Mouse (Mus musculus): ENCODE data around the gene Ctsz. TPM values are rescaled to one million over a fixed set of nuclear protein-coding genes. Genes with fewer than 3 reads are reported as not detected.

The Ctsz gene
- polyA plus RNA-seq, 1 experiment, result 59.2 TPM

DNA sequence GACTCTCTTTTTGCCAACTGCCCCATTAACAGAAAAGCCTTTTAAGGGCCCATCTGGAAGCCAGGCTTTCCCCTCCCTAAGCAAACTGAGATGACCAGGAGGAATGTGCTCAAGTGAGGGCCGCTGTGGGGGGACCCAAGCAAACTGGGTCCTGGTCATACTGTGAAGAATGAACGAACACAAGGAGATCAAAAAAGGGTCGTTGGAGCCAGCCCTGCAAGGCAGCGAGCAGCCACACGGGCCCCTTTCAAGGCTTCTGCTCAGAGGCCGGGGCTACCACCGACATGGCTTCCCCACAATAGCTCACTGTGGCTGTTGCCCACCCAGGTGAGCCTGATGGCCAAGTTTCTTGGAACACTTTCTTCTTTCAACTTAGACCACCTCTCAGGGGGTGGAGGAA lies 7.7 kb upstream of the Ctsz start:
- H3K9ac ChIP-seq (ENCODE audit: low read depth, poor library complexity, severe bottlenecking), result no peak overlapping the region
- H3K27ac ChIP-seq (ENCODE audit: insufficient read depth, low read length), result no peak overlapping the region
- TF ChIP-seq CTCF (IDR thresholded peaks at IDR 0.05; ENCODE audit: low read depth, low read length) (no peak), EP300 (IDR thresholded peaks at IDR 0.05; ENCODE audit: insufficient read depth, low read depth, low read length) (no peak), POLR2A (IDR thresholded peaks at IDR 0.05; ENCODE audit: insufficient read depth, low read length) (no peak)
- no peaks in the 10 kb centered on the region for H3K4me1 ChIP-seq (ENCODE audit: control insufficient read depth, insufficient read depth, low read length)
- H3K9me3 ChIP-seq (replicated peaks; ENCODE audit: control insufficient read depth, insufficient read depth, low read length, poor library complexity, severe bottlenecking), result no peaks in the 10 kb centered on the region
- no peaks in the 10 kb centered on the region for H3K27me3 ChIP-seq (ENCODE audit: control insufficient read depth, insufficient read depth, low read length, poor library complexity, severe bottlenecking)
- H3K36me3 ChIP-seq (ENCODE audit: control insufficient read depth, insufficient read depth, low read length, poor library complexity, severe bottlenecking), result no peaks in the 10 kb centered on the region
- no peak overlapping the region for H3K4me3 ChIP-seq (ENCODE audit: low read depth, low read length)

- no peak for TF ChIP-seq EP300 (IDR thresholded peaks at IDR 0.05; ENCODE audit: insufficient read depth, low read depth, low read length)
- no peaks in the 10 kb centered on the region for H3K36me3 ChIP-seq (ENCODE audit: control insufficient read depth, insufficient read depth, low read length, poor library complexity, severe bottlenecking)
Measured at GRCm38 (mm10) chr2:174445018-174445417, 6.2 kb upstream of the Ctsz start.

DNA sequence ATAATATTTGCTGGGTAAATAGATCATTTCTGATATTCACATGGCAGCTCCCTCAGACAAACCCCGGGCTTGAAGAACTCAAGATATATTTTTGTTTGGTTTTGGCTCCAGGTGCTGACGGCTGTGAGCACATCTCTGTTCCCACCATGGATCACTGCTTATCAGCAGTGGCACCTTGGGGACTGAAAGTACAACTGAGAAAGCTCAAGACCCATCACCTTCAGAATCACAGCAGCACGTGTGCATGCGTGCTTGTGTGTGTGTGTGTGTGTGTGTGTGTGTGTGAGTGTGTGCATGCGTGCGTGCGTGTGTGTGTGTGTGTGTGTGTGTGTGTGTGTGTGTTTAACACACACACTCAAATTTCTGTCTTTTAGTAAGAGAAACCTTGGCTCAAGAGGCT lies 5.5 kb upstream of the Ctsz start:
- Histone ChIP-seq H3K9ac (ENCODE audit: low read depth, poor library complexity, severe bottlenecking) (no peak overlapping the region), H3K27me3 (ENCODE audit: control insufficient read depth, insufficient read depth, low read length, poor library complexity, severe bottlenecking) (no peaks in the 10 kb centered on the region), H3K4me1 (ENCODE audit: control insufficient read depth, insufficient read depth, low read length) (no peaks in the 10 kb centered on the region), H3K9me3 (replicated peaks; ENCODE audit: control insufficient read depth, insufficient read depth, low read length, poor library complexity, severe bottlenecking) (no peaks in the 10 kb centered on the region), H3K27ac (ENCODE audit: insufficient read depth, low read length) (no peak overlapping the region), H3K4me3 (ENCODE audit: low read depth, low read length) (no peak overlapping the region), H3K36me3 (ENCODE audit: control insufficient read depth, insufficient read depth, low read length, poor library complexity, severe bottlenecking) (no peaks in the 10 kb centered on the region)
- TF ChIP-seq CTCF (IDR thresholded peaks at IDR 0.05; ENCODE audit: low read depth, low read length) (no peak), EP300 (IDR thresholded peaks at IDR 0.05; ENCODE audit: insufficient read depth, low read depth, low read length) (no peak), POLR2A (IDR thresholded peaks at IDR 0.05; ENCODE audit: insufficient read depth, low read length) (no peak)

More at GRCm38 (mm10) chr2:174445018-174445417, 6.2 kb upstream of the Ctsz start:
- Histone ChIP-seq H3K27me3 (ENCODE audit: control insufficient read depth, insufficient read depth, low read length, poor library complexity, severe bottlenecking) (no peaks in the 10 kb centered on the region), H3K9ac (ENCODE audit: low read depth, poor library complexity, severe bottlenecking) (no peak overlapping the region), H3K27ac (ENCODE audit: insufficient read depth, low read length) (no peak overlapping the region), H3K4me3 (ENCODE audit: low read depth, low read length) (no peak overlapping the region), H3K4me1 (ENCODE audit: control insufficient read depth, insufficient read depth, low read length) (no peaks in the 10 kb centered on the region), H3K9me3 (replicated peaks; ENCODE audit: control insufficient read depth, insufficient read depth, low read length, poor library complexity, severe bottlenecking) (no peaks in the 10 kb centered on the region)

DNA sequence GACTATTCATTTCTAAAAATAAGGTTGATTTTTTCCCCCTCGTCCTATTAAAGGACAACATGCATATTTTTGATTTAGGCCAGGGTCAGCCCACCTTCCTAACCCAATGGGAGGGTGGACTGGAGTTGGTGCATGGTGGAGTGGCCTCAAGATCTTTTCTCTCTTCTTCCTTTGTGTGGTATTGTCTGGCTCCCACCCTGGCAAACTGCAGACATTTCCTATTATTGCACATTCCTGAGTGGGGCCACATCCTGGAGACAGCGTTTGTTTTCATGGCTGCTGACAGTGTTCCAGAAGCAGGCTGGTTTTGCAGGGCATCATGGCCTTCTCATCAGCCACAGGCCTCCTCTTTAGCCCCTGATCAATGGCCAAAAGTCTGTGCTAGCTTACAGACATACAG lies 4.2 kb upstream of the Ctsz start:
- Histone ChIP-seq H3K9ac (ENCODE audit: low read depth, poor library complexity, severe bottlenecking) (no peak overlapping the region), H3K27ac (ENCODE audit: insufficient read depth, low read length) (no peak overlapping the region), H3K27me3 (ENCODE audit: control insufficient read depth, insufficient read depth, low read length, poor library complexity, severe bottlenecking) (no peaks in the 10 kb centered on the region), H3K36me3 (ENCODE audit: control insufficient read depth, insufficient read depth, low read length, poor library complexity, severe bottlenecking) (no peaks in the 10 kb centered on the region), H3K9me3 (replicated peaks; ENCODE audit: control insufficient read depth, insufficient read depth, low read length, poor library complexity, severe bottlenecking) (no peaks in the 10 kb centered on the region), H3K4me1 (ENCODE audit: control insufficient read depth, insufficient read depth, low read length) (no peaks in the 10 kb centered on the region), H3K4me3 (ENCODE audit: low read depth, low read length) (no peak overlapping the region)
- TF ChIP-seq CTCF (IDR thresholded peaks at IDR 0.05; ENCODE audit: low read depth, low read length), result no peak
- no peak for TF ChIP-seq POLR2A (IDR thresholded peaks at IDR 0.05; ENCODE audit: insufficient read depth, low read length)
- TF ChIP-seq EP300 (IDR thresholded peaks at IDR 0.05; ENCODE audit: insufficient read depth, low read depth, low read length), result no peak

DNA sequence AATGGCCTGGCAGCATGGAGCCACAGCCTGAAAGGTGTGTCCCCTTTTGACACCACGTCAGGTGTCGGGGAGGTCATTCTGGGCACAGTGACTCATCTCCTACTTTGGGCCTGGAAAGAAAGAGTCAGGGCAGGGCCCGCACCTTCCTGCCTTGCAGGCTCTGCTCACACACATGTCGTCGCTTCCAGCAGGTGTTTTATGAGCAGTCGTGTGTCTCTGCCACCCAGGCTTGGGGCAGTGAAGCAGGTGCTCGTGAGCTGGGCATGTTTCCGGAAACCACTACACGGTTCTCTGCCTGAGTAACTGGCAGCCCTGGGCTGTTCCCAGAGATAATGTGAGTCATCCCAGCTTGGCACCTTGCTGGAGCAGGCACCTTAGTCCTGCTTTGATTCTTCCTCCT lies 3.6 kb upstream of the Ctsz start:
- Histone ChIP-seq H3K4me3 (ENCODE audit: low read depth, low read length) (no peak overlapping the region), H3K9me3 (replicated peaks; ENCODE audit: control insufficient read depth, insufficient read depth, low read length, poor library complexity, severe bottlenecking) (no peaks in the 10 kb centered on the region), H3K9ac (ENCODE audit: low read depth, poor library complexity, severe bottlenecking) (no peak overlapping the region), H3K27me3 (ENCODE audit: control insufficient read depth, insufficient read depth, low read length, poor library complexity, severe bottlenecking) (no peaks in the 10 kb centered on the region), H3K4me1 (ENCODE audit: control insufficient read depth, insufficient read depth, low read length) (no peaks in the 10 kb centered on the region), H3K27ac (ENCODE audit: insufficient read depth, low read length) (no peak overlapping the region), H3K36me3 (ENCODE audit: control insufficient read depth, insufficient read depth, low read length, poor library complexity, severe bottlenecking) (no peaks in the 10 kb centered on the region)
- TF ChIP-seq POLR2A (IDR thresholded peaks at IDR 0.05; ENCODE audit: insufficient read depth, low read length) (no peak), EP300 (IDR thresholded peaks at IDR 0.05; ENCODE audit: insufficient read depth, low read depth, low read length) (no peak), CTCF (IDR thresholded peaks at IDR 0.05; ENCODE audit: low read depth, low read length) (no peak)

- no peak for TF ChIP-seq CTCF (IDR thresholded peaks at IDR 0.05; ENCODE audit: low read depth, low read length)
- TF ChIP-seq POLR2A (IDR thresholded peaks at IDR 0.05; ENCODE audit: insufficient read depth, low read length), result no peak
- TF ChIP-seq EP300 (IDR thresholded peaks at IDR 0.05; ENCODE audit: insufficient read depth, low read depth, low read length), result no peak
- Histone ChIP-seq H3K27me3 (ENCODE audit: control insufficient read depth, insufficient read depth, low read length, poor library complexity, severe bottlenecking) (no peaks in the 10 kb centered on the region), H3K9me3 (replicated peaks; ENCODE audit: control insufficient read depth, insufficient read depth, low read length, poor library complexity, severe bottlenecking) (no peaks in the 10 kb centered on the region), H3K9ac (ENCODE audit: low read depth, poor library complexity, severe bottlenecking) (no peak overlapping the region), H3K4me1 (ENCODE audit: control insufficient read depth, insufficient read depth, low read length) (no peaks in the 10 kb centered on the region), H3K36me3 (ENCODE audit: control insufficient read depth, insufficient read depth, low read length, poor library complexity, severe bottlenecking) (no peaks in the 10 kb centered on the region), H3K4me3 (ENCODE audit: low read depth, low read length) (no peak overlapping the region), H3K27ac (ENCODE audit: insufficient read depth, low read length) (no peak overlapping the region)
Measured at GRCm38 (mm10) chr2:174441898-174442297, 3.1 kb upstream of the Ctsz start.

All from ES-Bruce4 (cell line).